Mouse (Mus musculus): ENCODE measurements around the gene Fam57b.

GRCm38 (mm10) chr7:126803181-126803580 lies 5.7 kb downstream of the Fam57b start:
- no peak for TF ChIP-seq CTCF (IDR thresholded peaks at IDR 0.05; ENCODE audit: insufficient read depth, low read length)
- TF ChIP-seq POLR2A (IDR thresholded peaks at IDR 0.05; ENCODE audit: borderline replicate concordance, extremely low read depth, low read depth, low read length), result no peak
